Mouse (Mus musculus) hindbrain, embryonic 13.5 days (tissue): Measurements from ENCODE around the gene Rars2. TPM values are rescaled to one million over a fixed set of nuclear protein-coding genes. Genes with fewer than 3 reads are reported as not detected.
"Not testable (repeated sequence)": the region's sequence is repeated elsewhere in the genome, so short reads cannot be mapped to it uniquely, and the experiment has no call there.

Experiments used
- ATAC-seq: fragments of 200-750 bp; cut with Nextera tagmentation; 2 replicates; pipeline ENCODE4 v1.8.0; 2017; ENCODE audit warnings: moderate TSS enrichment; ENCODE audit not compliant: low FRiP score
- H3K27ac ChIP-seq: fragments of 300-500 bp; sonication (generic); 2 replicates; pipeline ENCODE4 v1.5.1; 2015; ENCODE audit warnings: inconsistent platforms, mild to moderate bottlenecking, moderate library complexity
- H3K27me3 ChIP-seq: fragments of 300-500 bp; sonication (generic); 2 replicates; pipeline ENCODE4 v1.6.1; 2015; ENCODE audit warnings: mild to moderate bottlenecking, inconsistent platforms
- H3K36me3 ChIP-seq: fragments of 300-500 bp; sonication (generic); 2 replicates; pipeline ENCODE4 v1.6.1; 2015; ENCODE audit warnings: mild to moderate bottlenecking, inconsistent platforms
- H3K4me1 ChIP-seq: fragments of 300-500 bp; sonication (generic); replicated peaks from 2 replicates; pipeline ENCODE4 v1.6.1; 2015; ENCODE audit warnings: inconsistent platforms
- H3K4me2 ChIP-seq: fragments of 300-500 bp; sonication (generic); 2 replicates; pipeline ENCODE4 v1.6.1; 2015; ENCODE audit warnings: inconsistent platforms, mild to moderate bottlenecking, moderate library complexity
- H3K4me3 ChIP-seq: fragments of 300-500 bp; sonication (generic); 2 replicates; pipeline ENCODE4 v1.5.1; 2015; ENCODE audit warnings: mild to moderate bottlenecking, inconsistent platforms
- H3K9ac ChIP-seq: fragments of 300-500 bp; sonication (generic); 2 replicates; pipeline ENCODE4 v1.6.1; 2015; ENCODE audit warnings: mild to moderate bottlenecking, inconsistent platforms
- H3K9me3 ChIP-seq: fragments of 300-500 bp; sonication (generic); 2 replicates; pipeline ENCODE4 v1.6.1; 2016; ENCODE audit warnings: inconsistent platforms
- WGBS: fragments of 180-500 bp; shearing (Covaris S2); methylation state at CpG from one replicate; pipeline ENCODE4 v1.1.7; 2015; 5-methylcytosine and 5-hydroxymethylcytosine counted together
- polyA plus RNA-seq: library from polyadenylated mRNA; unstranded; fragments of >200 nt; fragmentation: Nextera tagmentation; extraction: Ambion mirVana; gene quantifications from 2 replicates; pipeline ENCODE4 v1.2.1, GENCODE M21; 2015

Rars2 gene
- 59.3 and 60.0 TPM in 2 replicates for polyA plus RNA-seq

DNA sequence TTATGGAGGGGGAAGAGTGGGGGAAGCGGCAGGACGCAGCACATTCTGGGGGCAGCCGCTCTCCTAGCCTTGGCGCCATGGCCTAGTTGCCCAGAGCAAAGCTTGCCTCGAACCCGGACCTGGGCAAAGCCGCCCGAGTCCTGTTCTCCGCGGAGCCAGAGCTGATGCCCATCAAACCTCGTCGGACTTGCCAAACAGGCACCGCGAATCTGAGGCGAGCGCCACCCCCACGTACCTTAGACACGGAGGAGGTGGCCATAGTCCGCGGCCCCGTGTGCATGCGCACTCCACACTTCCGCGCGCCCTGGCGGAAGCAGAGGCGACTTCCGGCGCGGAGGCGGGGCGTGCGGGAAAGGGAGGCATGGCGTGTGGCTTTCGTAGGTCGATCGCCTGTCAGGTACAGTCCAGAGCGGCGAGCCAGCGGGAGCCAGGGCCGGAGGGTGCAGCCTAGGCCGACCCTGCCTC, at the start of gene Rars2, which contains the start of gene Orc3:
Gene Rars2, plus strand, starts transcription at position 328 of the 465 bp plus-strand sequence.
Gene Orc3, minus strand, starts transcription at position 315 of the 465 bp plus-strand sequence.
- peak within 1 kb of the TSS; percentile 84 for H3K4me3 ChIP-seq
- peak within 1 kb of the TSS; percentile 90 for H3K27ac ChIP-seq
- peaks cover 4% of the 10 kb centered on the region for H3K36me3 ChIP-seq
- ATAC-seq, result peak; percentile 99
- H3K9me3 ChIP-seq, result no peaks in the 10 kb centered on the region
- WGBS, result under 1% methylated on average over 42 of the region's 42 CpGs
- H3K4me1 ChIP-seq, result peaks cover 27% of the 10 kb centered on the region
- peak within 1 kb of the TSS; percentile 90 for H3K4me2 ChIP-seq
- H3K27me3 ChIP-seq, result no peaks in the 10 kb centered on the region
- peak within 1 kb of the TSS; percentile 92 for H3K9ac ChIP-seq

DNA sequence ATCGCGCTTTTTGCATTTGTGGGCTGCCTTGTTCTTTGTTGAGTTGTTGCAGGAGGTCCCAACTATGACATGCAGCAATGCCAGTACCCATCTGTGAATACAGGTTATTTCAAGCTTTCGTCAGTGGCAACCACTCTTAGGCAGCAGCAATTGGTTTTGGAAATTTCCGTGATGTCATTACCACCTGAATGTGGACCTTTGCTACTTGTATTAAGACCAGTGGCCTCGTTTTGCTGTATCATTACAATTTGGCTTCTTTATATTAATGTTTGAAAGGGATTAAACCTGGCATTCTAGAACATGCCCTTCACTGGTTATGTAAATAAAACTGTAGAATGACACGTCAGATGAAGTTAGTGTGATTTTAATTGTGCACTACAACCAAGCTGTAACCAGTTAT, 48.5 kb upstream of the Rars2 start:
- H3K9me3 ChIP-seq, result no peaks in the 10 kb centered on the region
- no peak overlapping the region for H3K4me3 ChIP-seq
- H3K9ac ChIP-seq, result no peak overlapping the region
- ATAC-seq, result no peak
- no peak overlapping the region for H3K27ac ChIP-seq
- 92% methylated on average over 6 of the region's 6 CpGs for WGBS
- no peak overlapping the region for H3K4me2 ChIP-seq
- H3K36me3 ChIP-seq, result peaks cover 55% of the 10 kb centered on the region
- H3K4me1 ChIP-seq, result no peaks in the 10 kb centered on the region
- H3K27me3 ChIP-seq, result no peaks in the 10 kb centered on the region

DNA sequence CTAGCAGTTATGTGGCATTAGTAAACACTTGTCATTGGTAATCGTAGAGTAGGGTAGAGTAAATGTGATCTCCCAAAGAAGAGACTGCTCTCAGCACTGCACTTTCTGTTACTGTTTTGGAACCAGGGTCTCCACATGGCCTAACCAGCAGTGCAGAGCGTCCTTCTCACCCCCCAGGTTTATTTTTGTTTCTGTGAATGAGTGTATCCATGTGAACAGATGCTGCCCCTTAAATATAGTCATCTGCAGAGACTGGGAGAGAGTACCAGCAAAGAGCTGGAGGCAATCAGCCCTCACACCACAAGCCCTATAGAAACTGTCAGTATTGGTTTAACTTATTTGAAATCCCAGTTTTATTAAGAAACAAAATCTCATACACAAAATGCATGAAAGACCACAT, 41.9 kb upstream of the Rars2 start:
- Histone ChIP-seq H3K27ac (no peak overlapping the region), H3K36me3 (peaks cover 84% of the 10 kb centered on the region), H3K9ac (no peak overlapping the region), H3K9me3 (no peaks in the 10 kb centered on the region), H3K4me3 (no peak overlapping the region), H3K4me1 (no peaks in the 10 kb centered on the region), H3K27me3 (no peaks in the 10 kb centered on the region), H3K4me2 (no peak overlapping the region)
- 85% methylated on average over 2 of the region's 2 CpGs for WGBS
- ATAC-seq, result no peak

DNA sequence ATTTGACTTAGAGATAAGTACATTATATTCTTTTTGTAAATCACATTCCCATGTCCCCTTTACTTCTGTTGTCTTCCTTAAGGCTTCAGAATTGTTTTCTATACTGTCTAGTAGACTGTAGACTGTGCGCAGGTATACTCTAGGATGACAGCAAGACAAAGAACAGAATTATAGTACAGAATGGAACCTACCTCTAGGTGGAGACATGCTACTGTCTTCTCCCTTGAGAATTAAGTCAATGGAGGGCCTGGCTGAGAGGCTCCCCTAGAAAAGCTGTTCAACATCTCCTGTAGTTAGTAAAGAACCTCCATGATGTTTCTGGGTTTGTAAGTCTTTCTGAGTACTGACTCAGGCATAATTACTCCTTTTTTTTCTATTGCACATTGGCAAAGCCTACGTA, 37.7 kb upstream of the Rars2 start:
- Histone ChIP-seq H3K36me3 (peaks cover 76% of the 10 kb centered on the region), H3K9ac (no peak overlapping the region), H3K27me3 (no peaks in the 10 kb centered on the region), H3K4me3 (no peak overlapping the region), H3K4me1 (no peaks in the 10 kb centered on the region), H3K27ac (no peak overlapping the region), H3K4me2 (no peak overlapping the region), H3K9me3 (no peaks in the 10 kb centered on the region)
- ATAC-seq, result no peak
- 96% methylated on average over 2 of the region's 2 CpGs for WGBS

DNA sequence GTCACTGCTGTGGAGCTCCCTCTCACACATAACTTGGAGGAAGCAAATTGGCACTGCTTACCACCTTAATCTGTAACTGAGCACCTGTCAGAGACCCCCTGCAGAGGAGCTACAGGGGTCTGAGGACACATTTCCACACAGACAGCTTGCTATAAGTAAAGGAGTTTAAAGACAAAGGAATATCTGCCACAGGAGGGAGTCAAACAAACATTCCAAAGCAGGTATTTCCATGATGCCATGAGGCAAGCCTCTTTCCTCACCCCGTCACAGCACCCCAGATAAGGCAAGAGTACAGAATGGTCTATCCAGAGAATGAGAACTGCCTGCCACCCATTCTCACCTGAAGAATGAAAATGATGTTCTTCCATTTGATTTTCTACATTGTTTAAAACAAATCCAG, 35.5 kb upstream of the Rars2 start:
- H3K4me3 ChIP-seq, result no peak overlapping the region
- H3K4me2 ChIP-seq, result no peak overlapping the region
- 0 out of 2 replicates have a peak, but pooled peaks cover 3% of the 10 kb centered on the region for H3K4me1 ChIP-seq
- H3K36me3 ChIP-seq, result peaks cover 75% of the 10 kb centered on the region
- H3K27me3 ChIP-seq, result no peaks in the 10 kb centered on the region
- no peak overlapping the region for H3K9ac ChIP-seq
- H3K27ac ChIP-seq, result no peak overlapping the region
- ATAC-seq, result no peak
- no peaks in the 10 kb centered on the region for H3K9me3 ChIP-seq
- WGBS, result 94% methylated on average over 1 of the region's 1 CpGs

DNA sequence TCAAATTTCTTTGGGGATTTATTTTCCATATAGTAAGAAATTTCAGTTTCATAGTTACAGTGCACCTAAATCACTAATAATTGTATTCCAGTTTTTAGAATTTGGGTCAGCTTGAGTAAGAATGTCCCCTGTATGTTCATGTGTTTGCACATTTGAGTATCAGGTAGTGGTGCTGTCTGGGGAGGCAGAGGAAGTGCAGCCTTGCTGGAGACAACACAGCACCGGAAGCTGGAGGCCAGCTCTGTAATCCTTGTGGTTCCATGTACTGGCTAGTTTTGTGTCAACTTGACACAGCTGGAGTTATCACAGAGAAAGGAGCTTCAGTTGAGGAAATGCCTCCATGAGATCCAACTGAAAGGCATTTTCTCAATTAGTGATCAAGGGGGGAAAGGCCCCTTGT, 33.3 kb upstream of the Rars2 start:
- not testable (repeated sequence) for H3K9me3 ChIP-seq, H3K4me1 ChIP-seq, ATAC-seq, H3K4me3 ChIP-seq, H3K27me3 ChIP-seq, H3K9ac ChIP-seq, H3K4me2 ChIP-seq, H3K27ac ChIP-seq
- H3K36me3 ChIP-seq, result peaks cover 64% of the 10 kb centered on the region
- 89% methylated on average over 1 of the region's 1 CpGs for WGBS

DNA sequence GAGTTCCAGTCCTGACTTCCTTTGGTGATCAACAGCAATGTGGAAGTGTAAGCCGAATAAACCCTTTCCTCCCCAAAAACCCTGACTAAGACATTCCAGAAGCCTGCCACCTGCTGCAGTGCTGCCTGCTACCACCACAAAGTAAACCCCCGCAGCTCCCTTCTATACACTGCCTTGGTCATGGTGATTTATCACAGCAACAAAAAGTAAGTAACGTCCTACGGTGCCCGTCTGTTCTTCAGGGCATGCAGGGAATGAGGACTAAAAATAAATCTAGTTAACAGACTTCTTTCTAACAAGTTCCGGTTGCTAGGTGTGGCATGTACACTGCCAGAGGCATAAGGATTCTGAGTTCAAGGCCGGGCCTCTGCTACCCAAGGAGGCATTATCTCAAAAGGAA, 32.8 kb upstream of the Rars2 start:
- Histone ChIP-seq H3K9ac (no peak overlapping the region), H3K36me3 (peaks cover 60% of the 10 kb centered on the region), H3K27me3 (no peaks in the 10 kb centered on the region), H3K4me3 (no peak overlapping the region), H3K4me1 (0 out of 2 replicates have a peak, but pooled peaks cover 3% of the 10 kb centered on the region), H3K4me2 (no peak overlapping the region), H3K9me3 (no peaks in the 10 kb centered on the region), H3K27ac (no peak overlapping the region)
- ATAC-seq, result no peak
- WGBS, result 52% methylated on average over 7 of the region's 7 CpGs

DNA sequence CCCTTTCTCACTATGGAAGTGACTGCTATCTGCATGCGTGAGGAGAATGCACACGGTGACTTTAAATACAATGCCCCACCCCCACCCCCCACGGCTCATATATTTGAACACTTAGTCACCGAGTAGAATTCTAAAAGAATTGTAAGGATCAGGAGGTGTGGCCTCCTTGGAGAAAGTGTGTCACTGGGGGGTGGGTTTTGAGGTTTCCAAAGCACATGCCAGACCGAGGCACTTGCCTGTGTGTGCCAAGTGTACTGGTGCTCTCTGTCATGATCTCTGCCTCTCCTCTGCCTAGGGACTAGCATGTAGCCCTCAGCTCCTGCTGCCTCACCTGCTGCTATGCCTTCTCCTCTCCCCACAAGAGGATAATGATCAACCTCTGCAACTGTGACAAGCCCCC, 32.3 kb upstream of the Rars2 start:
- peaks cover 59% of the 10 kb centered on the region for H3K36me3 ChIP-seq
- no peak overlapping the region for H3K9ac ChIP-seq
- no peak overlapping the region for H3K27ac ChIP-seq

DNA sequence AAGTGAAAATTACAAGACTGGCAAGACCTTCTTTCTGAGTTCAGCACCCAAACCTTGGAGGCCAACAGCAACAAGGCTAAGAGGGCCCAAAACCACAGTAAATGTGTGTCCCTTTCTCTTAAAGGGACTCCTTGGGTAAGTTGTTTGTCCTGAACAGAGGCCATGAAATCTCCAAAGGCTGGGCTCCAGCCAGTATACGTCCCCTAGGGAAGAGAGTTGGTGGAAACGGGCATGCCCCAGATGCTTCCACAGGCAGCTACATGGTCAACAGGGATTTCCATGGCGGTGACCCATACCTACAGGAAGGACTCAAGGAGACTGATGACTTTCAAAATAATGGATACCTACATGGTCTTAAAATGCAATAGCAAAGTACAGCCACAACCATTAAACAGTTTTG, 31.3 kb upstream of the Rars2 start:
- H3K27me3 ChIP-seq, result no peaks in the 10 kb centered on the region
- H3K4me2 ChIP-seq, result no peak overlapping the region
- 99% methylated on average over 3 of the region's 3 CpGs for WGBS
- H3K9ac ChIP-seq, result no peak overlapping the region
- H3K4me3 ChIP-seq, result no peak overlapping the region
- ATAC-seq, result no peak
- H3K4me1 ChIP-seq, result 0 out of 2 replicates have a peak, but pooled peaks cover 3% of the 10 kb centered on the region
- peaks cover 51% of the 10 kb centered on the region for H3K36me3 ChIP-seq
- no peak overlapping the region for H3K27ac ChIP-seq
- H3K9me3 ChIP-seq, result no peaks in the 10 kb centered on the region

More for the DNA sequence above, 32.3 kb upstream of the Rars2 start:
- no peaks in the 10 kb centered on the region for H3K27me3 ChIP-seq
- WGBS, result 58% methylated on average over 5 of the region's 5 CpGs
- H3K4me3 ChIP-seq, result no peak overlapping the region
- 0 out of 2 replicates have a peak, but pooled peaks cover 3% of the 10 kb centered on the region for H3K4me1 ChIP-seq
- H3K4me2 ChIP-seq, result no peak overlapping the region
- H3K9me3 ChIP-seq, result no peaks in the 10 kb centered on the region
- ATAC-seq, result no peak

DNA sequence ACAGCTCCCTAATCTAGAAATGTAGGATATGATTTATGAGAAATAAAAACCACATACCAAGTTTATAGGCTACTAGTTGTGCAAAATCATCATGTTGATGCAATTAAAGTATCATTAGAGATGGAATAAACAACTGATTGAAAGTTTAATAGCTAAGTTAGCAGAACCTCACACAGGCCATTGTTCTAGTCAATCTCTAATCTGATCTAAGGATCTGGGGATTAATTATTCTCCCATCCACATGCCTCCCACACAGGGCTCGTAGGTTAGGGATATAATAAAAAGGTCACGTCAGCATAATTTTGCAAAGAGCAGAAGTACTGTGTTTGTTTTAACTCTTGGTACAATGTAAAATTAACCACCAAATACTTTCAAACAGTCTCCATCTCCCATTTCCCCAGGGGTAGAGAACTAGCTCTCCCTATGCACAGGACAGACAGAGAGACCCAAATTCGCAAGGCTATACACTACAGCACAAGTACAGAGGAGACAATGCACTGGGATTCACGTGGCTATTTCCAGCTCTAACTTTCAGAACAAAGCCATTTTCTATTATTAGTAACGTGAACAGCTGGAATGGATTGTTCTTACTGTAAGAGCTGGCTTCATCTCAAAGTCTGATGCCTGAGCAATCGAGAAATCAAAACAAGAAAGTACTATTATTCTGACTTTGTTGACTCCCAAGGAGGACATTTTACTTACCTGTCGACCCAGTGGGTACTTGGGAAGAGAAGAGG, 29.7 kb upstream of the Rars2 start:
- H3K27ac ChIP-seq, result no peak overlapping the region
- 0 out of 2 replicates have a peak, but pooled peaks cover 3% of the 10 kb centered on the region for H3K4me1 ChIP-seq
- no peak overlapping the region for H3K4me2 ChIP-seq
- no peak overlapping the region for H3K9ac ChIP-seq
- no peaks in the 10 kb centered on the region for H3K9me3 ChIP-seq
- H3K4me3 ChIP-seq, result no peak overlapping the region
- 84% methylated on average over 7 of the region's 7 CpGs for WGBS
- no peak for ATAC-seq
- no peaks in the 10 kb centered on the region for H3K27me3 ChIP-seq
- H3K36me3 ChIP-seq, result peaks cover 39% of the 10 kb centered on the region

DNA sequence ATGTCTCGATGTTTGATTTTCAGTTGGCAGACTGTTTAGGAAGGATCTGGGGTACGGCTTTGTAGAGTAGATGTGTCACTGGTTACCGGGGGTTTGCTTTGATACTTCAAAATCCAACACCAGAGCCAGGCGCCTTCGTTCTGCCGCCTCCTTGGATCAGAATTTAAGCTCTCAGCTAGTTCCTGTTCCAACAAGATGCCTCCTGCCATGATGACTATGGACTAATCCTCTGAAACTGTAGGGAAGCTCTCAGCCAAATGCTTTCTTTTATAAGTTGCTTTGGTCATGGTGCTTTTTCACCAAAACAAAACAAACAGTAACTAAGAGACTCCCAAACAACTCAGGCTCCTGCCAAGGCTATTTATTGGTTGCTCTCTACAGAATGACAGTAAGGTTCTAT, 11.6 kb upstream of the Rars2 start:
- Histone ChIP-seq H3K4me3 (no peak overlapping the region), H3K4me2 (no peak overlapping the region), H3K9me3 (no peaks in the 10 kb centered on the region), H3K27ac (no peak overlapping the region), H3K36me3 (peaks cover 62% of the 10 kb centered on the region), H3K4me1 (no peaks in the 10 kb centered on the region), H3K9ac (no peak overlapping the region), H3K27me3 (no peaks in the 10 kb centered on the region)
- ATAC-seq, result no peak
- 93% methylated on average over 6 of the region's 6 CpGs for WGBS

DNA sequence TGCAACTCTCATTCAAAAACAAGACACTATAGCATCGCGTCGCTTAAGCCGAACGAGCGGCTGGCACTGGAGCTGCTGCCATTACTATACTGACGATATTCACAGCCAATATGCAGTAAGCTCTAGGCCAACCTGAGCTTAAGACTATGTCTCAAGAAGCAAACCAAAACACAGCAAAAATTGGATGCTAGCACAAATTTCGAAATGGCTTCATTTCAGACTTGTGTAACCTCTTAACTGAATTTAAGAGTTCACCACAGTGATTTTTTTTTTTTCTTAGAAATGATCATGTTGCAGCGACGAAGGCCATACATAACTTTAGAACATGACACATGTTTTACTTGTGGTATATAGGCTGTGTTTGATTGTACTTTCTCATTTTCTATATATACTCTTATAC, 8.1 kb upstream of the Rars2 start:
- H3K27ac ChIP-seq, result no peak overlapping the region
- H3K9ac ChIP-seq, result no peak overlapping the region
- no peak for ATAC-seq
- H3K9me3 ChIP-seq, result no peaks in the 10 kb centered on the region
- no peaks in the 10 kb centered on the region for H3K4me1 ChIP-seq
- H3K4me2 ChIP-seq, result no peak overlapping the region
- peaks cover 53% of the 10 kb centered on the region for H3K36me3 ChIP-seq
- no peak overlapping the region for H3K4me3 ChIP-seq
- 98% methylated on average over 10 of the region's 10 CpGs for WGBS
- H3K27me3 ChIP-seq, result no peaks in the 10 kb centered on the region
